Mouse (Mus musculus) limb, embryonic 15.5 days (tissue): Measurements from ENCODE around the gene Scin. TPM values are rescaled to one million over a fixed set of nuclear protein-coding genes. Genes with fewer than 3 reads are reported as not detected.
A peak's percentile ranks its signal among the peaks of the same experiment; 100 is the strongest.

ENCODE experiments used
- ATAC-seq: fragments of 200-750 bp; cut with Nextera tagmentation; 2 replicates; pipeline ENCODE4 v1.8.0; 2017; ENCODE audit warnings: low read depth, moderate TSS enrichment; ENCODE audit not compliant: insufficient number of reproducible peaks, low FRiP score, low TSS enrichment
- H3K27ac ChIP-seq: fragments of 300-500 bp; sonication (generic); 2 replicates; pipeline ENCODE4 v1.5.1; 2015; ENCODE audit warnings: moderate library complexity, mild to moderate bottlenecking, inconsistent platforms
- H3K27me3 ChIP-seq: fragments of 300-500 bp; sonication (generic); 2 replicates; pipeline ENCODE4 v1.6.1; 2015; ENCODE audit warnings: inconsistent platforms
- H3K36me3 ChIP-seq: fragments of 300-500 bp; sonication (generic); 2 replicates; pipeline ENCODE4 v1.6.1; 2015; ENCODE audit warnings: inconsistent platforms
- H3K4me1 ChIP-seq: fragments of 300-500 bp; sonication (generic); 2 replicates; pipeline ENCODE4 v1.6.1; 2015; ENCODE audit warnings: inconsistent platforms
- H3K4me2 ChIP-seq: fragments of 300-500 bp; sonication (generic); 2 replicates; pipeline ENCODE4 v1.6.1; 2015; ENCODE audit warnings: mild to moderate bottlenecking, inconsistent platforms
- H3K4me3 ChIP-seq: fragments of 300-500 bp; sonication (generic); 2 replicates; pipeline ENCODE4 v1.5.1; 2015; ENCODE audit warnings: mild to moderate bottlenecking, inconsistent platforms
- H3K9ac ChIP-seq: fragments of 300-500 bp; sonication (generic); 2 replicates; pipeline ENCODE4 v1.6.1; 2015; ENCODE audit warnings: inconsistent platforms
- H3K9me3 ChIP-seq: fragments of 300-500 bp; sonication (generic); 2 replicates; pipeline ENCODE4 v1.6.1; 2016; ENCODE audit warnings: inconsistent platforms
- WGBS: fragments of 180-500 bp; shearing (Covaris S2); methylation state at CpG from one replicate; pipeline ENCODE4 v1.1.7; 2015; 5-methylcytosine and 5-hydroxymethylcytosine counted together
- polyA plus RNA-seq: library from polyadenylated mRNA; unstranded; fragments of >200 nt; fragmentation: Nextera tagmentation; extraction: Ambion mirVana; gene quantifications from 2 replicates; pipeline ENCODE4 v1.2.1, GENCODE M21; 2015

The Scin gene
- polyA plus RNA-seq, 1 experiment from 2014 or later, result 8.3 TPM

DNA sequence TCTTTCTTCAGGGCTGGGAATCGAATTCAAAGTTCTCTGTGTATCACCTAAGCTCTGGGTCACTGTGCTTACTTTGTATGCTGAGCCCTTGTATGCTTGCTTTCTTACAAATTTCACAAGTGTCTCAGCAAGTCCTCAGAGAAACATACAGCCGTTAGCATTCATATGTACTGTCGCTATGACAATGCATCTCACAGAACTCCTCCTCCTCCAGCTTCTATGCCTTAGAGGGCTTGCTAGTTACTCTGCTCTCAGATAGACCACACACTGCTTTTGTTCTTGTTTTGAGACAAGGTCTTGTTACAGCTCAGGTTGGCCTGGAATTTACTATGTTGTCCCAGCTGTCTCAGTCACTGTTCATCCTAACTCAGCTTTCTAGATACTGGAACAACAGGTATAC lies 111.7 kb downstream of the Scin start:
- H3K9ac ChIP-seq, result no peak overlapping the region
- ATAC-seq, result no peak
- H3K4me3 ChIP-seq, result no peak overlapping the region
- H3K27me3 ChIP-seq, result no peaks in the 10 kb centered on the region
- no peaks in the 10 kb centered on the region for H3K36me3 ChIP-seq
- WGBS, result 82% methylated on average over 3 of the region's 3 CpGs
- H3K4me1 ChIP-seq, result no peaks in the 10 kb centered on the region
- no peak overlapping the region for H3K4me2 ChIP-seq
- no peaks in the 10 kb centered on the region for H3K9me3 ChIP-seq
- no peak overlapping the region for H3K27ac ChIP-seq

GRCm38 (mm10) chr12:40017955-40018505 lies 116.0 kb downstream of the Scin start:
- Histone ChIP-seq H3K9me3 (no peaks in the 10 kb centered on the region), H3K4me3 (no peak overlapping the region), H3K9ac (no peak overlapping the region), H3K4me1 (peaks cover 13% of the 10 kb centered on the region; the same call in 1 of the 2 replicates), H3K27me3 (no peaks in the 10 kb centered on the region), H3K4me2 (no peak overlapping the region), H3K27ac (no peak overlapping the region), H3K36me3 (no peaks in the 10 kb centered on the region)
- no peak for ATAC-seq
- 55% methylated on average over 6 of the region's 6 CpGs for WGBS

DNA sequence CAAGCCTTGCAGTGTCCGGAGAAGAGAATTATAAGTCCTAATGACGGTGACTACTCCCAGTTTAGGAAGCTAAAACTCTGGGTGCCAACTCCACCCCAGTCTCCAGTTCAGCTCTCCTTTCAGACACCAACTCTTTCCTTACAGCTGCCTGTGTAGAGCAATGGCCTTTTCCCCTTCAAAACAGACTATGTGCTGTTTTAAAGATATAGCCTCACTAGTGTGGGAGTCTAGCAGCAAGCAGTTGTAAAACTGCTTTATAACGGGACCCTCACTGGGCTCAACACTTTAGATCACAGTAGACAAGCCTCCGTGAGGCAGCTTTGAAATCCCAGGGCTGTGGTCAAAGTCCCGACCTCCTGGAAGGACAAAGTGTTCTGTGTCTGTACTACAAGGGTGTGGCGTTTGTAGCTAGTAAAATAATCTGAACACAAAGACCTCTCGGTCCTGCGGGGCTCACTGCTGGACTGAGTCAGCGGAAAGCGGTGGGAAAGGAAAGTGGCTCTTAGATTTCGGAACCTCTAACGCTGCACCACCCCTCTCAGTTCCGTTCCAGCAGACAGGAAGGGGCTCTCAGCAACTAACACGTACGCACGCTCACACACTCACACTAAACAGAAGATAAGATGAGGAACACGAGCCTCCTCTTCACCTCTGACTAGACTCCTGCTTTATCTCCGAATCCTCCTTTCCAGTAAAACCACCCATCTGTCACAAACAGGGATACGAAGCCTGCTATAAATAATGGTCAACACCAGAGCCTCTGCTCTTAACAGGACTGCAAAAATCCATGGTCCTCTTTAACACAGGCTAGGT lies 117.2 kb downstream of the Scin start:
- WGBS, result 24% methylated on average over 19 of the region's 19 CpGs
- H3K27me3 ChIP-seq, result no peaks in the 10 kb centered on the region
- peak overlapping the region; percentile 28 for H3K9ac ChIP-seq
- peak overlapping the region; percentile 76 for H3K27ac ChIP-seq
- peak overlapping the region; percentile 35 for H3K4me3 ChIP-seq
- no peaks in the 10 kb centered on the region for H3K36me3 ChIP-seq
- H3K9me3 ChIP-seq, result no peaks in the 10 kb centered on the region
- H3K4me1 ChIP-seq, result peaks cover 13% of the 10 kb centered on the region; the same call in 1 of the 2 replicates
- ATAC-seq, result peak; percentile 82
- peak overlapping the region; percentile 50 for H3K4me2 ChIP-seq

GRCm38 (mm10) chr12:40016068-40016467 lies 118.0 kb downstream of the Scin start:
- Histone ChIP-seq H3K9me3 (no peaks in the 10 kb centered on the region), H3K27me3 (no peaks in the 10 kb centered on the region), H3K27ac (peak overlapping the region; percentile 76; the same call in 1 of the 2 replicates), H3K4me3 (no peak overlapping the region), H3K4me2 (no peak overlapping the region), H3K4me1 (peaks cover 13% of the 10 kb centered on the region; the same call in 1 of the 2 replicates), H3K9ac (no peak overlapping the region), H3K36me3 (no peaks in the 10 kb centered on the region)
- ATAC-seq, result no peak
- 57% methylated on average over 9 of the region's 9 CpGs for WGBS

- Histone ChIP-seq H3K27me3 (no peaks in the 10 kb centered on the region), H3K9me3 (no peaks in the 10 kb centered on the region), H3K4me3 (no peak overlapping the region), H3K4me2 (no peak overlapping the region), H3K27ac (no peak overlapping the region), H3K36me3 (no peaks in the 10 kb centered on the region), H3K4me1 (no peaks in the 10 kb centered on the region), H3K9ac (no peak overlapping the region)
- 59% methylated on average over 2 of the region's 2 CpGs for WGBS
- ATAC-seq, result no peak
Observed at GRCm38 (mm10) chr12:40009866-40010265, 124.2 kb downstream of the Scin start.

Other genes with a start within 250 kb of the Scin start
- gene Arl4a, start 96.2 kb downstream of the Scin start, polyA plus RNA-seq, result 77.8 and 80.4 TPM in 2 replicates
- gene Lsmem1, start 65.3 kb upstream of the Scin start, polyA plus RNA-seq, result 1.2 and 3.9 TPM in 2 replicates
- gene Ifrd1, start 114.3 kb upstream of the Scin start, polyA plus RNA-seq, result 98.2 and 105 TPM in 2 replicates